Mouse (Mus musculus): ENCODE measurements around the gene Cbx7. TPM values are rescaled to one million over a fixed set of nuclear protein-coding genes. Genes with fewer than 3 reads are reported as not detected.

Cbx7 gene
- total and polyA plus RNA-seq, 3 experiments, result 8.1 to 12.4 (median 12.1) TPM

GRCm38 (mm10) chr15:80004644-80005340 is 33.9 kb upstream of the Cbx7 start (continued):
- TF ChIP-seq ZKSCAN1 (IDR thresholded peaks at IDR 0.05; ENCODE audit: borderline replicate concordance, low read depth, low read length) (no peak), IRF4 (IDR thresholded peaks at IDR 0.05; ENCODE audit: low read depth, low read length) (no peak)

DNA sequence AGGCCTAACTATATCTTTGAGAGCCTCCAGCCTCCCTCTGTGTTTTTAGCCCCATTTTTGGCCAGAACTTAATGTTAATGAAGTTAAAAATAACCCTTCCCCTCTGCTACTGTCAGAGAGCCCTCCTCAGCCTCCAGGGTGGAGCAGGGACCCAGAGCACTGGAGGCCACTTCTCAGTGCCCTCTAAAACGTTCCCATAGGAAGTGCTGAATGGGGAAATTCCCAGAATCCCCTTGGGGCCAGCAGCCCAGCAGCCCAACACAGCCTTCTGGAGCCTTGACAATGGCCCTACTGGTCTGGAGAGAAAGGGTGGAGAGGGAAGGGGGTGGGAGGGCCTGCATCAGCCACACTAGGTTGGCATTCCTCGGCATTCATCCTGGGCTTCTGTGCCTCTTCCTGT is 32.7 kb upstream of the Cbx7 start:
- dilution Hi-C loops (cut with MboI; ENCODE audit: extremely low pct_ligation_motif_present, extremely low pct_unique_long_range_greater_than_20kb, low sequenced_read_pairs), result no loop called here

GRCm38 (mm10) chr15:80001601-80002000 is 30.7 kb upstream of the Cbx7 start:
- Histone ChIP-seq H3K4me1 (ENCODE audit: control insufficient read depth in 1 of 2, insufficient read depth in 2 of 2) (peaks cover 17 to 27% of the 10 kb centered on the region in 2 experiments), H3K4me2 (ENCODE audit: insufficient read depth, low read depth, poor library complexity, severe bottlenecking) (no peak overlapping the region), H3K79me2 (replicated peaks; ENCODE audit: control insufficient read depth, extremely low read depth, insufficient read depth, poor library complexity, severe bottlenecking) (no peaks in the 10 kb centered on the region), H3K9ac (ENCODE audit: insufficient read depth, low read depth) (no peak overlapping the region), H3K4me3 (replicated peaks in 1 of 3; ENCODE audit: low read depth in 2 of 3, low read length in 2 of 3, poor library complexity in 1 of 3) (no peak overlapping the region), H3K36me3 (replicated peaks in 1 of 2; ENCODE audit: control insufficient read depth in 1 of 2, insufficient read depth in 1 of 2, low read length in 1 of 2) (no peaks in the 10 kb centered on the region), H3K27ac (ENCODE audit: insufficient read depth, low read depth) (no peak overlapping the region), H3K27me3 (replicated peaks) (peaks cover 14% of the 10 kb centered on the region), H3K9me3 (replicated peaks; ENCODE audit: low read length) (no peaks in the 10 kb centered on the region)
- TF ChIP-seq MXI1 (IDR thresholded peaks at IDR 0.05; ENCODE audit: low read depth, low read length) (no peak), ZNF384 (IDR thresholded peaks at IDR 0.05; ENCODE audit: low read depth, low read length) (no peak), ZC3H11A (IDR thresholded peaks at IDR 0.05; ENCODE audit: low read depth, low read length) (no peak), MEF2A (IDR thresholded peaks at IDR 0.05; ENCODE audit: borderline replicate concordance, low read depth, low read length) (no peak), NELFE (IDR thresholded peaks at IDR 0.05; ENCODE audit: low read depth, low read length) (no peak)
- no peak for DNase-seq (ENCODE audit: extremely low read depth)
- dilution Hi-C loops (cut with MboI; ENCODE audit: extremely low pct_ligation_motif_present, extremely low pct_unique_long_range_greater_than_20kb, low sequenced_read_pairs) (no loop called here), in situ Hi-C loops (cut with MboI; ENCODE audit: low pct_ligation_motif_present, low pct_unique_long_range_greater_than_20kb, low sequenced_read_pairs) (no loop called here)

More for the DNA sequence above, 32.7 kb upstream of the Cbx7 start:
- no peaks in the 10 kb centered on the region for H3K36me3 ChIP-seq (replicated peaks in 1 of 2; ENCODE audit: control insufficient read depth in 1 of 2, insufficient read depth in 1 of 2, low read length in 1 of 2)
- H3K27me3 ChIP-seq (replicated peaks), result peaks cover 8% of the 10 kb centered on the region
- H3K79me2 ChIP-seq (replicated peaks; ENCODE audit: control insufficient read depth, extremely low read depth, insufficient read depth, poor library complexity, severe bottlenecking), result no peaks in the 10 kb centered on the region
- H3K4me3 ChIP-seq (replicated peaks in 1 of 3; ENCODE audit: low read depth in 2 of 3, low read length in 2 of 3, poor library complexity in 1 of 3), result no peak overlapping the region
- in situ Hi-C loops (cut with MboI; ENCODE audit: low pct_ligation_motif_present, low pct_unique_long_range_greater_than_20kb, low sequenced_read_pairs), result no loop called here
- no peak for DNase-seq (ENCODE audit: extremely low read depth)
- H3K9ac ChIP-seq (ENCODE audit: insufficient read depth, low read depth), result no peak overlapping the region
- no peaks in the 10 kb centered on the region for H3K9me3 ChIP-seq (replicated peaks; ENCODE audit: low read length)
- H3K27ac ChIP-seq (ENCODE audit: insufficient read depth, low read depth), result no peak overlapping the region
- H3K4me2 ChIP-seq (ENCODE audit: insufficient read depth, low read depth, poor library complexity, severe bottlenecking), result no peak overlapping the region
- TF ChIP-seq USF2 (conservative IDR thresholded peaks at IDR 0.05; ENCODE audit: low read depth, low read length), result no peak
- no peak for TF ChIP-seq UBTF (IDR thresholded peaks at IDR 0.05; ENCODE audit: low read depth, low read length)
- no peak for TF ChIP-seq MYC (IDR thresholded peaks at IDR 0.05; ENCODE audit: low read depth, low read length)
- H3K4me1 ChIP-seq (ENCODE audit: control insufficient read depth in 1 of 2, insufficient read depth in 2 of 2), result peaks cover 17 to 27% of the 10 kb centered on the region in 2 experiments

DNA sequence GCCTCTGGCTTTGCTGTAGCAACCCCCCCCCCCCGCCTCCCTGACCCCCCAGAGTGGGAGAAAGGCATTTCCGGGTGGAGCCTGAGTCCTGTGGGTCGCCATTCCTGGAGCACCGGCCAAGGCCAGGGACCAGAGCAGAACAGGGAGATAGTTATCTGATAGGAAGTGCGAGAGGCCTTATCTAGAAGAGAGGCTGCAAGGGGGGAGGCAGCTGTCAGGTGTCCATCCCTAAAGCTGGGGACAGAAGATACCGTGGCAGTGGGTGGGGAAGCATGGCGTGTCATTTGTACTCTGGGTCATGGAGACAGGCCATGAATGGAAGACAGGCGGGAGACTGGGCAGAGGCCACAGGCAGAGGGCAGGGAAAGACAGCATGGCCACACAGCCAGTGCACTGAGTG is 29.8 kb upstream of the Cbx7 start:
- H3K79me2 ChIP-seq (replicated peaks; ENCODE audit: control insufficient read depth, extremely low read depth, insufficient read depth, poor library complexity, severe bottlenecking), result no peaks in the 10 kb centered on the region
- peaks cover 17 to 21% of the 10 kb centered on the region in 2 experiments for H3K4me1 ChIP-seq (ENCODE audit: control insufficient read depth in 1 of 2, insufficient read depth in 2 of 2)
- no peaks in the 10 kb centered on the region for H3K36me3 ChIP-seq (replicated peaks in 1 of 2; ENCODE audit: control insufficient read depth in 1 of 2, insufficient read depth in 1 of 2, low read length in 1 of 2)
- no peak for DNase-seq (ENCODE audit: extremely low read depth)
- in situ Hi-C loops (cut with MboI; ENCODE audit: low pct_ligation_motif_present, low pct_unique_long_range_greater_than_20kb, low sequenced_read_pairs) (no loop called here), dilution Hi-C loops (cut with MboI; ENCODE audit: extremely low pct_ligation_motif_present, extremely low pct_unique_long_range_greater_than_20kb, low sequenced_read_pairs) (no loop called here)
- H3K4me2 ChIP-seq (ENCODE audit: insufficient read depth, low read depth, poor library complexity, severe bottlenecking), result no peak overlapping the region
- H3K27ac ChIP-seq (ENCODE audit: insufficient read depth, low read depth), result no peak overlapping the region
- H3K27me3 ChIP-seq (replicated peaks), result peaks cover 14% of the 10 kb centered on the region
- H3K4me3 ChIP-seq (replicated peaks in 1 of 3; ENCODE audit: low read depth in 2 of 3, low read length in 2 of 3, poor library complexity in 1 of 3), result no peak overlapping the region
- H3K9ac ChIP-seq (ENCODE audit: insufficient read depth, low read depth), result no peak overlapping the region
- no peaks in the 10 kb centered on the region for H3K9me3 ChIP-seq (replicated peaks; ENCODE audit: low read length)
- TF ChIP-seq PAX5 (IDR thresholded peaks at IDR 0.05; ENCODE audit: low read length) (no peak), RCOR1 (conservative IDR thresholded peaks at IDR 0.05; ENCODE audit: low read depth, low read length) (no peak), JUND (conservative IDR thresholded peaks at IDR 0.05; ENCODE audit: low read depth, low read length) (no peak), CHD2 (IDR thresholded peaks at IDR 0.05; ENCODE audit: low read length) (no peak), IRF4 (IDR thresholded peaks at IDR 0.05; ENCODE audit: low read depth, low read length) (no peak), GABPA (IDR thresholded peaks at IDR 0.05; ENCODE audit: insufficient replicate concordance, low read depth, low read length) (no peak), E2F4 (IDR thresholded peaks at IDR 0.05; ENCODE audit: insufficient replicate concordance, low read depth, low read length) (no peak), MAFK (IDR thresholded peaks at IDR 0.05; ENCODE audit: insufficient replicate concordance, low read length) (no peak), ZNF384 (IDR thresholded peaks at IDR 0.05; ENCODE audit: low read depth, low read length) (no peak), NRF1 (IDR thresholded peaks at IDR 0.05; ENCODE audit: low read depth, low read length) (no peak), USF2 (conservative IDR thresholded peaks at IDR 0.05; ENCODE audit: low read depth, low read length) (no peak), MEF2A (IDR thresholded peaks at IDR 0.05; ENCODE audit: borderline replicate concordance, low read depth, low read length) (no peak), RAD21 (IDR thresholded peaks at IDR 0.05; ENCODE audit: low read depth, low read length) (no peak), ETS1 (conservative IDR thresholded peaks at IDR 0.05; ENCODE audit: low read depth, low read length) (no peak), NELFE (IDR thresholded peaks at IDR 0.05; ENCODE audit: low read depth, low read length) (no peak), MXI1 (IDR thresholded peaks at IDR 0.05; ENCODE audit: low read depth, low read length) (no peak), POLR2AphosphoS2 (IDR thresholded peaks at IDR 0.05; ENCODE audit: low read depth, low read length) (no peak), CTCF (conservative IDR thresholded peaks at IDR 0.05 in 1 of 2, IDR thresholded peaks at IDR 0.05 in 1 of 2; ENCODE audit: low read depth in 2 of 2, low read length in 2 of 2) (no peak)
